Mouse (Mus musculus): ENCODE measurements at regions not wholly inside any gene's neighbourhood (a gene's known extent, or its start where the extent isn't known, plus 50 kb on each side); places are given as distances from the start of the nearest gene placed in this dataset.

- 21% methylated on average over 10 of the region's 10 CpGs for WGBS
- no peak overlapping the region for H3K9ac ChIP-seq (replicated peaks; ENCODE audit: low read length)
- DNase-seq (ENCODE audit: low spot score) = peak; percentile 67
- no peak overlapping the region for H3K4me2 ChIP-seq (ENCODE audit: low read depth, low read length)
- H3K27ac ChIP-seq (replicated peaks; ENCODE audit: low read depth, low read length) = no peak overlapping the region
- H3K4me3 ChIP-seq (ENCODE audit: low read depth, low read length) = no peak overlapping the region
- ATAC-seq (replicated peaks; ENCODE audit: insufficient number of reproducible peaks, low FRiP score, low TSS enrichment, low read depth) = no peak; the same call in 1 of the 2 replicates
- no peaks in the 10 kb centered on the region for H3K36me3 ChIP-seq (replicated peaks; ENCODE audit: control insufficient read depth, insufficient read depth, low read depth, low read length)
- no peaks in the 10 kb centered on the region for H3K9me3 ChIP-seq (replicated peaks; ENCODE audit: control insufficient read depth, low read length)
- no peaks in the 10 kb centered on the region for H3K27me3 ChIP-seq (ENCODE audit: control insufficient read depth, insufficient read depth, low read length)
- no peaks in the 10 kb centered on the region for H3K4me1 ChIP-seq (ENCODE audit: control insufficient read depth, insufficient read depth, low read length)
Measured at GRCm38 (mm10) chr10:45009676-45010075, 57.3 kb upstream of the Prep start.

GRCm38 (mm10) chr10:45009235-45009634, 57.8 kb upstream of the Prep start:
- Histone ChIP-seq H3K36me3 (replicated peaks; ENCODE audit: control insufficient read depth, insufficient read depth, low read depth, low read length) (no peaks in the 10 kb centered on the region), H3K9ac (replicated peaks; ENCODE audit: low read length) (no peak overlapping the region), H3K4me1 (ENCODE audit: control insufficient read depth, insufficient read depth, low read length) (no peaks in the 10 kb centered on the region), H3K27me3 (ENCODE audit: control insufficient read depth, insufficient read depth, low read length) (no peaks in the 10 kb centered on the region), H3K27ac (replicated peaks; ENCODE audit: low read depth, low read length) (no peak overlapping the region), H3K9me3 (replicated peaks; ENCODE audit: control insufficient read depth, low read length) (no peaks in the 10 kb centered on the region), H3K4me2 (ENCODE audit: low read depth, low read length) (no peak overlapping the region), H3K4me3 (ENCODE audit: low read depth, low read length) (no peak overlapping the region)
- ATAC-seq (replicated peaks; ENCODE audit: insufficient number of reproducible peaks, low FRiP score, low TSS enrichment, low read depth) (no peak), DNase-seq (ENCODE audit: low spot score) (no peak)
- WGBS = 81% methylated on average over 1 of the region's 1 CpGs

- Histone ChIP-seq H3K27ac (replicated peaks; ENCODE audit: low read depth, low read length) (no peak overlapping the region), H3K9me3 (replicated peaks; ENCODE audit: control insufficient read depth, low read length) (no peaks in the 10 kb centered on the region), H3K27me3 (ENCODE audit: control insufficient read depth, insufficient read depth, low read length) (no peaks in the 10 kb centered on the region), H3K4me1 (ENCODE audit: control insufficient read depth, insufficient read depth, low read length) (no peaks in the 10 kb centered on the region), H3K4me3 (ENCODE audit: low read depth, low read length) (no peak overlapping the region), H3K4me2 (ENCODE audit: low read depth, low read length) (no peak overlapping the region), H3K9ac (replicated peaks; ENCODE audit: low read length) (no peak overlapping the region), H3K36me3 (replicated peaks; ENCODE audit: control insufficient read depth, insufficient read depth, low read depth, low read length) (no peaks in the 10 kb centered on the region)
- ATAC-seq (replicated peaks; ENCODE audit: insufficient number of reproducible peaks, low FRiP score, low TSS enrichment, low read depth) = no peak
- WGBS = 81% methylated on average over 9 of the region's 9 CpGs
- no peak for DNase-seq (ENCODE audit: low spot score)
Measured at GRCm38 (mm10) chr10:45004037-45004653, 62.9 kb upstream of the Prep start.

- H3K27me3 ChIP-seq (ENCODE audit: control insufficient read depth, insufficient read depth, low read length) = no peaks in the 10 kb centered on the region
Measured at GRCm38 (mm10) chr10:45003344-45003681, 63.7 kb upstream of the Prep start.

GRCm38 (mm10) chr10:45002637-45003343, 64.2 kb upstream of the Prep start:
- Histone ChIP-seq H3K4me2 (ENCODE audit: low read depth, low read length) (no peak overlapping the region), H3K4me3 (ENCODE audit: low read depth, low read length) (no peak overlapping the region), H3K36me3 (replicated peaks; ENCODE audit: control insufficient read depth, insufficient read depth, low read depth, low read length) (no peaks in the 10 kb centered on the region), H3K27me3 (ENCODE audit: control insufficient read depth, insufficient read depth, low read length) (no peaks in the 10 kb centered on the region), H3K9me3 (replicated peaks; ENCODE audit: control insufficient read depth, low read length) (no peaks in the 10 kb centered on the region), H3K27ac (replicated peaks; ENCODE audit: low read depth, low read length) (no peak overlapping the region), H3K9ac (replicated peaks; ENCODE audit: low read length) (no peak overlapping the region), H3K4me1 (ENCODE audit: control insufficient read depth, insufficient read depth, low read length) (no peaks in the 10 kb centered on the region)
- no peak for ATAC-seq (replicated peaks; ENCODE audit: insufficient number of reproducible peaks, low FRiP score, low TSS enrichment, low read depth)
- DNase-seq (ENCODE audit: low spot score) = no peak
- 58% methylated on average over 8 of the region's 8 CpGs for WGBS

More at GRCm38 (mm10) chr10:45003344-45003681, 63.7 kb upstream of the Prep start:
- no peak overlapping the region for H3K9ac ChIP-seq (replicated peaks; ENCODE audit: low read length)
- H3K4me2 ChIP-seq (ENCODE audit: low read depth, low read length) = no peak overlapping the region
- no peak overlapping the region for H3K4me3 ChIP-seq (ENCODE audit: low read depth, low read length)
- H3K36me3 ChIP-seq (replicated peaks; ENCODE audit: control insufficient read depth, insufficient read depth, low read depth, low read length) = no peaks in the 10 kb centered on the region
- ATAC-seq (replicated peaks; ENCODE audit: insufficient number of reproducible peaks, low FRiP score, low TSS enrichment, low read depth) (no peak), DNase-seq (ENCODE audit: low spot score) (no peak)
- no peaks in the 10 kb centered on the region for H3K4me1 ChIP-seq (ENCODE audit: control insufficient read depth, insufficient read depth, low read length)
- H3K9me3 ChIP-seq (replicated peaks; ENCODE audit: control insufficient read depth, low read length) = no peaks in the 10 kb centered on the region
- WGBS = 65% methylated on average over 2 of the region's 2 CpGs
- no peak overlapping the region for H3K27ac ChIP-seq (replicated peaks; ENCODE audit: low read depth, low read length)

GRCm38 (mm10) chr10:45000873-45001859, 65.8 kb upstream of the Prep start:
- peak; percentile 84 for DNase-seq (ENCODE audit: low spot score)
- H3K9ac ChIP-seq (replicated peaks; ENCODE audit: low read length) = no peak overlapping the region; the same call in none of the 2 replicates
- no peak overlapping the region for H3K27ac ChIP-seq (replicated peaks; ENCODE audit: low read depth, low read length)
- no peak for ATAC-seq (replicated peaks; ENCODE audit: insufficient number of reproducible peaks, low FRiP score, low TSS enrichment, low read depth)
- H3K4me3 ChIP-seq (ENCODE audit: low read depth, low read length) = no peak overlapping the region; the same call in 1 of the 2 replicates
- H3K4me2 ChIP-seq (ENCODE audit: low read depth, low read length) = peak overlapping the region; percentile 47
- no peaks in the 10 kb centered on the region for H3K36me3 ChIP-seq (replicated peaks; ENCODE audit: control insufficient read depth, insufficient read depth, low read depth, low read length)
- no peaks in the 10 kb centered on the region for H3K27me3 ChIP-seq (ENCODE audit: control insufficient read depth, insufficient read depth, low read length)
- 51% methylated on average over 12 of the region's 12 CpGs for WGBS
- no peaks in the 10 kb centered on the region for H3K9me3 ChIP-seq (replicated peaks; ENCODE audit: control insufficient read depth, low read length)
- no peaks in the 10 kb centered on the region for H3K4me1 ChIP-seq (ENCODE audit: control insufficient read depth, insufficient read depth, low read length)

GRCm38 (mm10) chr10:45000027-45000840, 66.8 kb upstream of the Prep start:
- ATAC-seq (replicated peaks; ENCODE audit: insufficient number of reproducible peaks, low FRiP score, low TSS enrichment, low read depth) (0 out of 2 replicates have a peak, but pooled peaks have one; percentile 40), DNase-seq (ENCODE audit: low spot score) (peak; percentile 52)
- H3K27me3 ChIP-seq (ENCODE audit: control insufficient read depth, insufficient read depth, low read length) = no peaks in the 10 kb centered on the region
- no peaks in the 10 kb centered on the region for H3K36me3 ChIP-seq (replicated peaks; ENCODE audit: control insufficient read depth, insufficient read depth, low read depth, low read length)
- 30% methylated on average over 18 of the region's 18 CpGs for WGBS
- peak overlapping the region; percentile 42 for H3K9ac ChIP-seq (replicated peaks; ENCODE audit: low read length)
- no peaks in the 10 kb centered on the region for H3K9me3 ChIP-seq (replicated peaks; ENCODE audit: control insufficient read depth, low read length)
- peak overlapping the region; percentile 47 for H3K4me2 ChIP-seq (ENCODE audit: low read depth, low read length)
- H3K4me1 ChIP-seq (ENCODE audit: control insufficient read depth, insufficient read depth, low read length) = no peaks in the 10 kb centered on the region
- H3K4me3 ChIP-seq (ENCODE audit: low read depth, low read length) = peak overlapping the region; percentile 16; the same call in 1 of the 2 replicates
- H3K27ac ChIP-seq (replicated peaks; ENCODE audit: low read depth, low read length) = no peak overlapping the region
